Comparison of ENCODE assay signal across 21 mouse cellular contexts in genomic region chr5:76574251-76574650, GRCm38 (mm10). TPM values are rescaled to one million over a fixed set of nuclear protein-coding genes. Genes with fewer than 3 reads are reported as not detected.
DNase-seq lines count a peak whose midpoint lies in the region; ATAC-seq and TF ChIP-seq lines count a peak whose summit lies in the region.
"Had no signal": no experiment of that assay in that cellular context is flagged by ENCODE, and none has a peak within 500 bp of the region (broad histone marks: within the 10 kb centered on the region; RNA-seq: fewer than 3 reads in every experiment).

No protein-coding gene starts in this region.

- DNase-seq in heart, adult 11 months, result peak; percentile 59
- DNase-seq in heart, adult 2 months, result no peak
- peak; percentile 13 for DNase-seq in thymus, postnatal 4 days
- no peak for DNase-seq in thymus, adult 18-20 months
- peak; percentile 25 for DNase-seq in NIH3T3 (ENCODE audit: low read depth)
- no peak for DNase-seq in hindbrain, postnatal 0 days (ENCODE audit: low spot score)
- DNase-seq in urinary bladder, postnatal 14 days (ENCODE audit: low spot score), result no peak
- DNase-seq: adrenal gland, postnatal 25 days; cerebellum, adult 8-10 months; heart, postnatal 36 days; kidney, adult 18-20 months; layer of hippocampus, adult 9-11 months had no signal

- no peak overlapping the region for H3K27ac ChIP-seq in heart, adult 2 months
- H3K27ac ChIP-seq in hindbrain, postnatal 0 days, result no peak overlapping the region
- H3K27ac ChIP-seq: heart, embryonic 15.5 days; hindbrain, embryonic 13.5 days; left cerebral cortex, adult 2 months; liver, embryonic 15.5 days; lung, embryonic 15.5 days; macrophage; midbrain, embryonic 15.5 days; neural tube, embryonic 12.5 days had no signal

- no peaks in the 10 kb centered on the region for H3K9me3 ChIP-seq in hindbrain, postnatal 0 days (ENCODE audit: low read length)
- H3K9me3 ChIP-seq: heart, embryonic 15.5 days; hindbrain, embryonic 13.5 days; liver, embryonic 15.5 days; lung, embryonic 15.5 days; midbrain, embryonic 15.5 days had no signal

- WGBS in heart, adult 2 months, result 75% methylated on average over 7 of the region's 7 CpGs
- 74% methylated on average over 7 of the region's 7 CpGs for WGBS in hindbrain, postnatal 0 days

- H3K4me3 ChIP-seq in heart, adult 2 months, result no peak overlapping the region
- H3K4me3 ChIP-seq in hindbrain, postnatal 0 days (ENCODE audit: low read length), result no peak overlapping the region
- H3K4me3 ChIP-seq: heart, embryonic 15.5 days; hindbrain, embryonic 13.5 days; left cerebral cortex, adult 2 months; liver, embryonic 15.5 days; lung, embryonic 15.5 days; midbrain, embryonic 15.5 days; neural tube, embryonic 12.5 days had no signal

- no peaks in the 10 kb centered on the region for H3K4me1 ChIP-seq in heart, adult 2 months (ENCODE audit: control insufficient read depth, insufficient read depth, low read length)
- H3K4me1 ChIP-seq in hindbrain, postnatal 0 days (ENCODE audit: insufficient read depth, low read length), result no peaks in the 10 kb centered on the region
- H3K4me1 ChIP-seq: heart, embryonic 15.5 days; hindbrain, embryonic 13.5 days; liver, embryonic 15.5 days; lung, embryonic 15.5 days; midbrain, embryonic 15.5 days; neural tube, embryonic 12.5 days had no signal

- H3K79me2 ChIP-seq in heart, adult 2 months (replicated peaks; ENCODE audit: control insufficient read depth, insufficient read depth, low read length), result no peaks in the 10 kb centered on the region

- TF ChIP-seq CTCF in heart, adult 2 months (IDR thresholded peaks at IDR 0.05), result no peak
- TF ChIP-seq CTCF in hindbrain, postnatal 0 days (IDR thresholded peaks at IDR 0.05; ENCODE audit: low read depth), result no peak

- no peaks in the 10 kb centered on the region for H3K36me3 ChIP-seq in heart, adult 2 months (ENCODE audit: control insufficient read depth, insufficient read depth, low read length)
- H3K36me3 ChIP-seq in hindbrain, postnatal 0 days (ENCODE audit: insufficient read depth, low read length), result peaks cover 18% of the 10 kb centered on the region

- ATAC-seq in hindbrain, postnatal 0 days, result no peak
- ATAC-seq: inflammation-experienced regulatory T-cells, adult 6 months; midbrain, embryonic 15.5 days had no signal

- intact Hi-C loops in heart, adult 2 months (cut with DNase I), result no loop called here

- no peak for TF ChIP-seq POLR2A in heart, adult 2 months (IDR thresholded peaks at IDR 0.05; ENCODE audit: insufficient read depth, low read depth, low read length)

- no peak overlapping the region for H3K9ac ChIP-seq in heart, adult 2 months (ENCODE audit: low read depth, low read length)
- H3K9ac ChIP-seq in hindbrain, postnatal 0 days (replicated peaks; ENCODE audit: low read length), result no peak overlapping the region
- H3K9ac ChIP-seq: heart, embryonic 15.5 days; hindbrain, embryonic 13.5 days; liver, embryonic 15.5 days; lung, embryonic 15.5 days; midbrain, embryonic 15.5 days; neural tube, embryonic 12.5 days had no signal

- TF ChIP-seq EP300 in heart, adult 2 months (IDR thresholded peaks at IDR 0.05; ENCODE audit: insufficient read depth, low read depth, low read length), result no peak

- no peaks in the 10 kb centered on the region for H3K27me3 ChIP-seq in heart, adult 2 months (ENCODE audit: control insufficient read depth, insufficient read depth, low read length)
- H3K27me3 ChIP-seq in hindbrain, postnatal 0 days (ENCODE audit: insufficient read depth, low read length), result no peaks in the 10 kb centered on the region
- H3K27me3 ChIP-seq: heart, embryonic 15.5 days; hindbrain, embryonic 13.5 days; liver, embryonic 15.5 days; lung, embryonic 15.5 days; midbrain, embryonic 15.5 days; neural tube, embryonic 12.5 days had no signal

- no peak overlapping the region for H3K4me2 ChIP-seq in hindbrain, postnatal 0 days (ENCODE audit: low read depth, low read length)
- H3K4me2 ChIP-seq: heart, embryonic 15.5 days; hindbrain, embryonic 13.5 days; liver, embryonic 15.5 days; lung, embryonic 15.5 days; midbrain, embryonic 15.5 days; neural tube, embryonic 12.5 days had no signal

RNA-seq across cellular contexts. Expression of gene Cep135, which starts 14.2 kb away (rescaled TPM):
- total RNA-seq in heart, adult 2 months (2021), result 1 to 10 TPM; 3.0 to 3.5 TPM
- polyA plus RNA-seq in heart, adult 2 months (2012; rRNA removed), result 0.94 and 1.4 TPM in 2 replicates
- total RNA-seq in hindbrain, postnatal 0 days (2014; rRNA removed), result 3.0 and 4.0 TPM in 2 replicates
- 2.6 and 3.3 TPM in 2 replicates for polyA plus RNA-seq in hindbrain, postnatal 0 days (2015; fragmentation: Nextera tagmentation; extraction: Ambion mirVana)

RNA-seq across cellular contexts. Expression of gene Exoc1, which starts 45.1 kb away (rescaled TPM):
- 10 to 100 TPM; 11.2 to 15.2 TPM for total RNA-seq in heart, adult 2 months (2021)
- polyA plus RNA-seq in heart, adult 2 months (2012; rRNA removed), result 9.0 and 13.9 TPM in 2 replicates
- 44.3 and 54.2 TPM in 2 replicates for total RNA-seq in hindbrain, postnatal 0 days (2014; rRNA removed)
- 46.1 and 51.6 TPM in 2 replicates for polyA plus RNA-seq in hindbrain, postnatal 0 days (2015; fragmentation: Nextera tagmentation; extraction: Ambion mirVana)

Comparison
In these comparisons a context has a peak if more than half of its experiments do, and no peak if none do; other contexts are left out.
1. DNase-seq: peak in heart, adult 11 months (single experiment), thymus, postnatal 4 days (single experiment) and NIH3T3 (single experiment); none in heart, adult 2 months (0 of 2), thymus, adult 18-20 months (0 of 2), hindbrain, postnatal 0 days (single experiment) and urinary bladder, postnatal 14 days (single experiment).